Mouse (Mus musculus): ENCODE measurements around the gene Dcdc2b.
A peak's percentile ranks its signal among the peaks of the same experiment; 100 is the strongest.

The Dcdc2b gene

GRCm38 (mm10) chr4:129614093-129614492, at the start of gene Dcdc2b:
Dcdc2b (minus strand) TSS chr4:129614257.
- no peak for DNase-seq (ENCODE audit: low read depth, low spot score)

DNA sequence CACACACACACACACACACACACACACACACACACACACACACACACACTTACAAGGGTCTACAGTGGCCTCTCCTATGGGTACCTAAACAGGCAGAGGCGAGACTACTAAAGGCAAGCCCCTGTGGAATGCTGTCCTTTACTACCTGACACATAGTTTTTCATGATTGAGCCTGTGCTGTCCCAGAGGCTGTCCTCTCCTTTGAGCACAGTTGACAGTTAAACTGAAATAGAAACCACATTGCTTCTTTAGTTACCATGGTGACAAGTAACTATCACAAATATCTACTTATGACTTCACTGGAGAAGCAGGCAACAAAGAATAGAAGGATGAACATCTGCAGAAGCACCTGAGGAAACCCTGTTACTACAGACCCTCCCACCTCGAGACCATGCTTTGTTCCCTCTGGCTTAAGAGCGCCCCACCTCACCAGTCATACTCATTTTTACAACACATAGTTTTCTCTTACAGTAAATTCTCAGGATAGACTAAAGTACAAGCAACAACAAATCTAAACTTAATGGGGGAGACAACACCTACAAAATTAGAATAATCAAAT, 48.3 kb upstream of the Dcdc2b start:
- DNase-seq (ENCODE audit: low read depth, low spot score) = no peak

DNA sequence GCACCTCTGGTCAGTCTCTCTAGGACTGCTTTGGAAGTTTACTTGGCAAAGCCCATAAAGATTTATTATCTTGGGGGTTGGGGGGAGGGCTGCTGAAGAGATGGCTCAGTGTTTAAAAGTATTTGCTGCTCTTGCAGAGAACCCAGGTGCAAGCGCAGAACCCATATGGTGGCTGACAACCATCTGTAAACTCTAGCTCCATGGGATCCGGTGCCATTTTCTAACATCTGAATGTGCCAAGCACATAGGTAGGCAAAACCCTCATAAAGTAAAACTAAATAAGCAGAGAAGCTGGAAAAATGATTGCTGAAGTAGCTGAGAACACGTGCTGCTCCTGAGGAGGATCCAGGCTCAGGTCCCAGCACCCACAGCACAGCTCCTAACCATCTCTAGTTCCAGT, 47.5 kb upstream of the Dcdc2b start:
- no peak for DNase-seq (ENCODE audit: low read depth, low spot score)

DNA sequence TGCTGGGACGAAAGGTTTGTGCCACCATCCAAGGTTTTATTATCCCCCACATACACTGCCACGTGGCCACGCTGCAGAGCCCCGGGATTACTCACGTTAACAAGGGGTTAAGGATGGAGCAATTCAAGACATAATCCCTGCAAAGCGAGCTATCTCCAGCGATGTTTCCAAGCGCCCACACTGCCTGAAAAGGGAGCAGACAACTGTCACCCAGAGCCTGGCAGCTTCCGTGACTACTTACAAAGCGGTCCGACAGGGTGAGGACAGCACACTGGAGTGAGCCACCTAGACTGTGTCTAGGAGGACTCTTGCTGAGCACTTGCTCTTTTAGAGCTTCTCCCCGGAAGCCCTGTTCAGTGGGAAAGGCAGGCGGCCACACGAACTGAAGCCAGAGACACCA, 40.7 kb upstream of the Dcdc2b start:
- DNase-seq (ENCODE audit: low read depth, low spot score) = no peak

GRCm38 (mm10) chr4:129650359-129650758, 36.3 kb upstream of the Dcdc2b start:
- no peak for DNase-seq (ENCODE audit: low read depth, low spot score)

- no peak for DNase-seq (ENCODE audit: low read depth, low spot score)
Measured at GRCm38 (mm10) chr4:129648656-129649055, 34.6 kb upstream of the Dcdc2b start.

GRCm38 (mm10) chr4:129645204-129645603, 31.1 kb upstream of the Dcdc2b start:
- DNase-seq (ENCODE audit: low read depth, low spot score) = no peak

DNA sequence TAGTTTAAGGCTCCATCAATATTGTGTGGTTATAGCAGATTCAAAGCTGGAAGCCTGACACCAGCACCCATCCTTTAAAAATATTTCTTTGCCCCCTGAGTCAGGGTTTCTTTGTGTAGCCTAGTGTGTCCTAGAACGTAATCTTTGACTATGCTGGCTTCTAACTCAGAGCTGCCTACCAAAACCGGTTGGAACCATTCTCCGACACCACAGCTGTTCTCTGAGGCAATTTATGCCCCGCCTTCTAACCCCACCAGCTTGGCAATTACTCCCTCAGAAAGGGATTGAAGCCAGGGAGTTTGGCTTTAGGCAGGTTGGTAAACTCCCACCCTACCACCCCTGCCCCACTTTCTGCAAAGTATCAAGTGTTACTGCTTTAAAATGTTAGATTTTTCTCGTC, 27.7 kb upstream of the Dcdc2b start:
- DNase-seq (ENCODE audit: low read depth, low spot score) = no peak

- DNase-seq (ENCODE audit: low read depth, low spot score) = peak; percentile 98
Measured at GRCm38 (mm10) chr4:129640638-129641467, 26.8 kb upstream of the Dcdc2b start, which contains the start of gene Txlna. Txlna (minus strand) TSS chr4:129641065.

GRCm38 (mm10) chr4:129640101-129640637, 26.1 kb upstream of the Dcdc2b start:
- no peak for DNase-seq (ENCODE audit: low read depth, low spot score)

DNA sequence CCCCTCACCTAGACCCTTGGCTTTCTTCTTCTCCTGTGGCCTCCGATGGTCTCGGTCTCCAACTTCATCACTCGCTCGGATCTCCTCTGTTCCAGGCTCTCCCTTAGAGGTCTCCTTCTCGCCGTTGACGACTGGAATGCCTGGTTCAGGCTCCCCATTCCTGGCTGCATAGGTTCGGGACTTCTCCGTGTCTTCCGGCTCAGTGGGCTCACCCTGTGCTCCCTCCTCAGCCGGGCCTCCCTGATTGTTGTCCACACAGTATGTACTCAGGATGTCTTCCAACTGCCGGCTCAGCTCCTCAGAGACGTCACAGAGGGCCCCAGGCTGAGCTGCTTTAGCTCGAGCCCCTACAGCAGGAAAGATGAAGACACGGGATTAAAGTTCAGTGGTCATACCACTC, 25.2 kb upstream of the Dcdc2b start:
- no peak for DNase-seq (ENCODE audit: low read depth, low spot score)

DNA sequence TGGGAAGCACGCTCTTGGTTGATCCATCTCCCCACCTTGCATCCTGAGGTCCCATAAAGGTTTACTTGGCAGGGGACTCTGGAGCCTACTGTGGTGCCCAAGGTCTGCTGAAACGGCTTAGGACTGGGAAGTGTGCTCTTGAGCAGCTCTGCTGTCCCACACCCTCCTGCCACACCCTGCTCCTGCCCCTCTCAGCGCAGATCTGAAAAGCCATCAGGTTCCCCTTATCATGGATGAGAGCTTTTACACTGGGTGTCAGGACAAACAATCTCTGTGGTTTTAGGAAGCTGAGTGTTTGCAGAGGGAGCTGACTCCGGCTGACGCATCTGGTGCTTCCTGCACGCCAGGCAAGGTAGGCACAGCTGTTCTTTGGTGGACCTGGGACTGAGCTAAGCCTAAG, 19.8 kb upstream of the Dcdc2b start:
- no peak for DNase-seq (ENCODE audit: low read depth, low spot score)

- no peak for DNase-seq (ENCODE audit: low read depth, low spot score)
Measured at GRCm38 (mm10) chr4:129631867-129632266, 17.8 kb upstream of the Dcdc2b start.

DNA sequence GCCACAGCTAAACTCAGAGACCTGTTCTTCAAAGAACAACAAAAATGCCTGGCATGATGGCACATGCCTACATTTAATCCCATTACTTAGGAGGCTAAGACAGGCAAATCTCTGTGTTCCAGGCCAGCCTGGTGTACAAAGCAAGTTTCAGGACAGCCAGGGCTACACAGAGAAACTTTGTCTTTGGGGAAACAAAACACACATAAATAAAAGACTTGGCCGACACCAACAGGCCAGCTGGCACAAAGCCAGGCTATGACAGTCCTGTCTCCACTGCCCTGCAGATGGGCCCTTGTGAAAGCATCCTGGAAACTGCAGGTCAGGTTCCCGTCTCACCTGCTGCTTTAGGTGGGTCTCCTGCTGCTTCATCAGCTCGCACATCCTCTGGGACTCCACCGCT, 16.9 kb upstream of the Dcdc2b start:
- no peak for DNase-seq (ENCODE audit: low read depth, low spot score)

DNA sequence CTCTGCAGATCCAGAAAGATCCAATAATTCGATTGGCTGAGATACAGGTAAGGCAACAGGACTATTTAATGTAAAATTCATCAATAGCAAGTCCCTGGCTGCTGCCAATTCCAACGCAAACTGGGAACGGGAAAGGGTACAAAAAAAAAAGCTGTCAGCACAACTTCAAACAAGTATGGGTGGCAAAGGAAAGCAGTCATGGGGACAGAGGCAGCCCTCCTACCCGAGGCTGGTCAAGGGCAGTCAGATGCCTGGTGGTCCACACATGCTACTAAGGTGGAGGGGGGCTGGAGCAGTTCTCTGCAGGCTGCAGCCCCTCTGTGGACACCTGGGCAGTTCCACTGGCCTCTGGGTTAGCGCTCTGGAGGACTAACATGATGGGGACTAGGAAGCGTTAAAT, 12.0 kb upstream of the Dcdc2b start:
- no peak for DNase-seq (ENCODE audit: low read depth, low spot score)

- no peak for DNase-seq (ENCODE audit: low read depth, low spot score)
Measured at GRCm38 (mm10) chr4:129625496-129625895, 11.4 kb upstream of the Dcdc2b start.

DNA sequence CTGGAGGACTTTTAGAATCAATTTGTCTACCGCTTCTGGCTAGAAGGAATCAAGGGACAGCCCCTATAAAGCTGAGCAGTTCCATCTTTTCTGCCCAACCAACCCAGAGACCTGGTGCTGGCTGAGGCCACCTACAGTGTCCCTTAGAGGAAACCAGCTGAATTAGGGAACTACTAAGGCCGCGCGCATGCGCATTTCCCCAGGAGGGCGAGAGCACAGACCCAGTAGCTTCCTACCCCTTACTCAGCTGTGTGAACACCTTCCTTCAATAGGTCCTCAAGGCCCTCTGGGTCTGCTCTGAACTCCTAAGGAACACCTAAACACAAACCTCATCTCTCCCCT, 10.9 kb upstream of the Dcdc2b start:
- no peak for DNase-seq (ENCODE audit: low read depth, low spot score)

DNA sequence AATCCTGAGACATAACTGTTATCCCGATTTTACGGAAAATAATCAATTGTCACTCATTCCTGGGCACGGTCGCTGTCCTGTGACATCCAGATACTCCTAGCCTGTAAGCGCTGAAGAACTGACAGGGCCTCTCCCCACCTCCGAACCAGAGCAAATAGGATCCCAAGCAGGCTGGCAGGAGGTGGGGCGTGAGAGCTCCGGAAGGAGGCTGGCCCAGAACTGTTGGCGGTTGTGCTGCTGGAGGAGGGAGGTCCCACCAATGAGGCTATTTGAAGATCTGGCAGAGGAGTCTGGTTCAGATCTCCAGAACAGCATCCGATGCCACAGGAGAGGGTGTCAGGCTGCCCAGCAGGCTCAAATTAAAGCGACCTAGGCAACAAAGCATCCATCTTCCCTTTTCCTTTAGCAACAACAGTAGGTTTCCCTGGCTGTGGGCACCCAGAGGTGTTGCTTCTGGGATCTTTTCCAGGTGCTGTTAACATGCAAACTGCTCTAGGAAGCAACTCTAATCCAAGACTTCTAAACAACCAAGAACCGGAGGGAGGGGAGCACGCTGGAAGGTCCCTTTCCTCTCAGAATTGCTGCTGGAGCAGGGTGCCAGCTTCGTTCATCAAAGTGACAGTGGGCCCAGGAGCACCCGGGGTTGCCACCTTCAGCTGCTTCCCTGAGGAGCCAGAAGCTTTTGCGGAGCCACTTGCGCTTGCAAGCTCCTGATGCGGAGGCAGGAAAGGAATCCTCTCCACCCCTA, 10.4 kb upstream of the Dcdc2b start:
- peak; percentile 90 for DNase-seq (ENCODE audit: low read depth, low spot score)

GRCm38 (mm10) chr4:129623681-129624091, 9.6 kb upstream of the Dcdc2b start, which contains the start of gene Ccdc28b:
Ccdc28b (minus strand) TSS chr4:129623947.
- DNase-seq (ENCODE audit: low read depth, low spot score) = peak; percentile 43

- no peak for DNase-seq (ENCODE audit: low read depth, low spot score)
Measured at GRCm38 (mm10) chr4:129622803-129623535, 8.9 kb upstream of the Dcdc2b start.

DNA sequence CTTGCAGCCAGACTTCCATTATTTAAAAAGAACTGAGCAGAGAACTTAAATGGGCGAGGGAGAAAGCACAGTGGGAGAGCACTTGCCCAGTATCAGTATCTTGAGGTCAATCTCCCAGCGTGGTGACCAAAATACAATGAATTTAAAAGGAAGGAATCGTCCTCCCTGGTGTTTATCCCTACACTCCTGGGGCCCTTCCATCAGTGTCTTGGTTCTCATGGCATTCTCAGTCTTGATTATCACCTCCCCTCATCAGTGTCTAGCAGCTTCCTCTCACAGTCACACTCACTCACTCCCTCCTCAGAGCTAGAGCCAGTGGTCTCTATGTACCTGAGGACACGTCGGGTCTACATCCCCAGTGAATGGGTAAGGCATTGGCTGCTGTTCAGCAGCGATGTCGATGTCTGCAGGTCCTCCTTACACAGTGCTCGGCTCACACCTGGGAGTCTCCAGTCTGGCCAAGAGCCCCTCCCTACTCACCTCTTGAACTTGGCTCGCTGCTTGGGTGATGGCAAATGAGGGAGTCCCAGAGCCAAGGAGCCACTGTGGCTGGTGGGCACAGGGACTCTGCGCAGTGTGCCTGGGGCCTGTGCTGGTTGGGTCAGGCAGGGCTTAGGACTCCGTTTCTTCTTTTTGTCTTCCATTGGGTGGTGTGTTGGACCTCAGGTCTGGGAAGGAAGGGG, 8.2 kb upstream of the Dcdc2b start:
- no peak for DNase-seq (ENCODE audit: low read depth, low spot score)

Data from mesoderm, embryonic 11.5 days (tissue).